Mouse (Mus musculus): Measurements from ENCODE around the gene Ap1s1. TPM values are rescaled to one million over a fixed set of nuclear protein-coding genes. Genes with fewer than 3 reads are reported as not detected.

Gene Ap1s1
- polyA plus RNA-seq (2014; fragmentation: Illumina TruSeq; extraction: RNeasy Lipid Tissue Mini Kit (QIAGEN cat#74804)), result 10.1 TPM

GRCm38 (mm10) chr5:137045402-137046323, at the start of gene Ap1s1:
Ap1s1 (minus strand) TSS chr5:137046135.

GRCm38 (mm10) chr5:137072079-137072960, 26.4 kb upstream of the Ap1s1 start, which contains the start of gene Serpine1:
Serpine1 (minus strand) TSS chr5:137072268.

GRCm38 (mm10) chr5:137026092-137026491, 19.8 kb downstream of the Ap1s1 start, which contains the start of gene Vgf:
Vgf (plus strand) TSS chr5:137026392.

GRCm38 (mm10) chr5:136987934-136988271, 58.0 kb downstream of the Ap1s1 start, which contains the start of gene Znhit1:
Znhit1 (minus strand) TSS chr5:136988021.

GRCm38 (mm10) chr5:136986695-136987137, 59.2 kb downstream of the Ap1s1 start, which contains the start of gene Plod3:
Plod3 (plus strand) TSS chr5:136987019.

Other genes with a start within 250 kb of the Ap1s1 start
- 1.1 TPM for gene Col26a1, start 162.9 kb downstream of the Ap1s1 start, polyA plus RNA-seq (2014; fragmentation: Illumina TruSeq; extraction: RNeasy Lipid Tissue Mini Kit (QIAGEN cat#74804))
- 3.8 TPM for gene Ift22, start 138.0 kb downstream of the Ap1s1 start, polyA plus RNA-seq (2014; fragmentation: Illumina TruSeq; extraction: RNeasy Lipid Tissue Mini Kit (QIAGEN cat#74804))
- 6.2 TPM for gene Fis1, start 92.9 kb downstream of the Ap1s1 start, polyA plus RNA-seq (2014; fragmentation: Illumina TruSeq; extraction: RNeasy Lipid Tissue Mini Kit (QIAGEN cat#74804))
- gene Cldn15, start 79.5 kb downstream of the Ap1s1 start, polyA plus RNA-seq (2014; fragmentation: Illumina TruSeq; extraction: RNeasy Lipid Tissue Mini Kit (QIAGEN cat#74804)), result 2.9 TPM
- gene Plod3, start 59.1 kb downstream of the Ap1s1 start, polyA plus RNA-seq (2014; fragmentation: Illumina TruSeq; extraction: RNeasy Lipid Tissue Mini Kit (QIAGEN cat#74804)), result 2.3 TPM
- gene Znhit1, start 58.1 kb downstream of the Ap1s1 start, polyA plus RNA-seq (2014; fragmentation: Illumina TruSeq; extraction: RNeasy Lipid Tissue Mini Kit (QIAGEN cat#74804)), result 0.80 TPM
- gene Vgf, start 19.7 kb downstream of the Ap1s1 start, polyA plus RNA-seq (2014; fragmentation: Illumina TruSeq; extraction: RNeasy Lipid Tissue Mini Kit (QIAGEN cat#74804)), result not detected
- gene Serpine1, start 26.1 kb upstream of the Ap1s1 start, polyA plus RNA-seq (2014; fragmentation: Illumina TruSeq; extraction: RNeasy Lipid Tissue Mini Kit (QIAGEN cat#74804)), result 1.1 TPM
- 33.9 TPM for gene Trim56, start 70.1 kb upstream of the Ap1s1 start, polyA plus RNA-seq (2014; fragmentation: Illumina TruSeq; extraction: RNeasy Lipid Tissue Mini Kit (QIAGEN cat#74804))
- 0.34 TPM for gene Muc3, start 103.2 kb upstream of the Ap1s1 start, polyA plus RNA-seq (2014; fragmentation: Illumina TruSeq; extraction: RNeasy Lipid Tissue Mini Kit (QIAGEN cat#74804))
- gene Muc3a, start 166.3 kb upstream of the Ap1s1 start, polyA plus RNA-seq (2014; fragmentation: Illumina TruSeq; extraction: RNeasy Lipid Tissue Mini Kit (QIAGEN cat#74804)), result not detected
- gene Ache, start 241.4 kb upstream of the Ap1s1 start, polyA plus RNA-seq (2014; fragmentation: Illumina TruSeq; extraction: RNeasy Lipid Tissue Mini Kit (QIAGEN cat#74804)), result not detected
- gene Ufsp1, start 248.5 kb upstream of the Ap1s1 start, polyA plus RNA-seq (2014; fragmentation: Illumina TruSeq; extraction: RNeasy Lipid Tissue Mini Kit (QIAGEN cat#74804)), result 2.2 TPM